Mouse (Mus musculus) megakaryocyte-erythroid progenitor cell, adult 5-6 weeks (primary cell): Measurements from ENCODE around the gene Trappc10. TPM values are rescaled to one million over a fixed set of nuclear protein-coding genes. Genes with fewer than 3 reads are reported as not detected.

Experiments
- ATAC-seq: replicated peaks from 2 replicates; pipeline ENCODE4 v1.8.0; 2016; ENCODE audit warnings: mild to moderate bottlenecking, inconsistent platforms; ENCODE audit not compliant: severe bottlenecking, poor library complexity, low FRiP score, low TSS enrichment
- total RNA-seq, 2 experiments: library from RNA; stranded (forward) in 1 of 2; stranded (reverse) in 1 of 2; fragments of 200-1000, 215-1000 nt in 1 of 2; fragments of >200 nt in 1 of 2; fragmentation: Nextera tagmentation in 1 of 2; gene quantifications; 2 replicates each; pipeline ENCODE4 v1.2.3; 2014 to 2017

Trappc10 gene
- total RNA-seq (2014; fragmentation: Nextera tagmentation) (52.9 and 57.7 TPM in 2 replicates), total RNA-seq (2017) (26.6 and 29.5 TPM in 2 replicates)

GRCm38 (mm10) chr10:78244438-78245224 lies at the start of gene Trappc10:
Trappc10 (minus strand) TSS chr10:78244641.
- peak; percentile 87 for ATAC-seq

- ATAC-seq = no peak
Measured at GRCm38 (mm10) chr10:78293576-78293975, 49.1 kb upstream of the Trappc10 start.

- no peak for ATAC-seq
Measured at GRCm38 (mm10) chr10:78292381-78292780, 47.9 kb upstream of the Trappc10 start.

- no peak for ATAC-seq
Measured at GRCm38 (mm10) chr10:78290730-78291535, 46.5 kb upstream of the Trappc10 start.

GRCm38 (mm10) chr10:78288896-78289295 lies 44.5 kb upstream of the Trappc10 start:
- ATAC-seq = no peak

GRCm38 (mm10) chr10:78288135-78288534 lies 43.7 kb upstream of the Trappc10 start:
- ATAC-seq = no peak

GRCm38 (mm10) chr10:78287465-78288132 lies 43.2 kb upstream of the Trappc10 start:
- no peak for ATAC-seq

GRCm38 (mm10) chr10:78285959-78286358 lies 41.5 kb upstream of the Trappc10 start:
- ATAC-seq = no peak

GRCm38 (mm10) chr10:78285409-78285808 lies 41.0 kb upstream of the Trappc10 start:
- ATAC-seq = no peak

- ATAC-seq = no peak
Measured at GRCm38 (mm10) chr10:78284812-78285211, 40.4 kb upstream of the Trappc10 start.

- no peak for ATAC-seq
Measured at GRCm38 (mm10) chr10:78282411-78282810, 38.0 kb upstream of the Trappc10 start.

GRCm38 (mm10) chr10:78280486-78280885 lies 36.0 kb upstream of the Trappc10 start:
- ATAC-seq = no peak

- ATAC-seq = peak; percentile 72; the same call in 1 of the 2 replicates
Measured at GRCm38 (mm10) chr10:78279210-78279609, 34.8 kb upstream of the Trappc10 start.

GRCm38 (mm10) chr10:78277835-78278234 lies 33.4 kb upstream of the Trappc10 start:
- no peak for ATAC-seq

- no peak for ATAC-seq
Measured at GRCm38 (mm10) chr10:78276242-78276641, 31.8 kb upstream of the Trappc10 start.

GRCm38 (mm10) chr10:78272932-78273331 lies 28.5 kb upstream of the Trappc10 start:
- ATAC-seq = peak; percentile 78

- no peak for ATAC-seq
Measured at GRCm38 (mm10) chr10:78265881-78266280, 21.4 kb upstream of the Trappc10 start.

- ATAC-seq = peak; percentile 56
Measured at GRCm38 (mm10) chr10:78264735-78265134, 20.3 kb upstream of the Trappc10 start.

- ATAC-seq = no peak
Measured at GRCm38 (mm10) chr10:78260916-78261650, 16.6 kb upstream of the Trappc10 start.
